Mouse (Mus musculus): ENCODE results near the gene Plekhg3. TPM values are rescaled to one million over a fixed set of nuclear protein-coding genes. Genes with fewer than 3 reads are reported as not detected.

Gene Plekhg3
- polyA plus RNA-seq, 1 experiment from 2014 or later, result 3.3 TPM

DNA sequence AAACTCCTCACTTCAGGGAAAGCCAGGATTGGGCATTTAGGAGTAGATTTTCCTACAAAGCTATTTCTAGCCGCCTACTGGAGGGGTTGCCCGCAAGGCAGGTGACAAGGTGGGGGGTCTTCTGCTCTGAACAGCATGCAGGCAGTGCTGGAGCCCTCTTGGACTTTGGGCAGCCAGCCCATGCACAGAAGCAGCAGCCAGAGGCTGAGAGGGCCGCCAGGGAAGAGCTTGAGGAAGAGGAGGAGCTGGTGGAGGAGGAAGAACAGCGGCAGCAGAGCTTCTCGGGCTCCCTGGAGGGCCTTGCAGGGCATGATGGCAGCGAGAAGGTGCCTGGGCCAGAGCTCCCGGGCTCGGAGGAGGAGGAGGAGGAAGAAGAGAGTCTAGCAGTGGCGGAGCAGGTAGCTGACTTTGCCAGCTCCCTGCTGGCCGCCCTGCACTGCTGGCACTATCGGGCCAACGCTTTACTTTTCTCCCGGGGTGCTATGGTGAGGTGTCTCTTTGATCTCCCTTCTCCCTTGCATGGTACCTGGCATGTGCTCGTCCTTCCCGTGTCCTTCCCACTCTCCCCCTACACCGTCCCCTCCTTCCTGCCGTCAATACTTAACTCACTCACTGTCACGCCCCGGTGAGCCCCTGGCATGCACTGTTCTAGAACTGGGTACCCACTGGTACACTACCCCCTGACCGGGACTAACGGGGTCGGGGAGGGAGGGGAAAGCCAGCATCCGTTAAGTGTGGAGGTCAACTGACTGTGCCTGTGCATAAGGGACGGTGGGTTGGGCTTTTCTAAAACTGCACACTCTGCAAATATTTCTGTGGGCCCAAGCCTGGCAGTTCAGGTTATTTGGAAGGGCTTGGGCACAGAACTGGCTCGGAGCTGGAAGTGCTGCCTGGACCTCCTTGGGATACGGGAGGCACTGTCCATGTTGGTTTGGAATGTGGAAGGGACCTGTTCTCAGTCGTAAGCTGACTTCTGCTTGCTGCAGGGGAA lies 41.9 kb downstream of the Plekhg3 start:
- H3K27ac ChIP-seq (replicated peaks), result no peak overlapping the region
- H3K9ac ChIP-seq, result no peak overlapping the region
- no peaks in the 10 kb centered on the region for H3K9me3 ChIP-seq (replicated peaks)
- ATAC-seq (ENCODE audit: insufficient read depth), result no peak
- WGBS (ENCODE audit: insufficient replicate concordance), result 67% methylated on average over 27 of the region's 27 CpGs
- peaks cover 17% of the 10 kb centered on the region for H3K4me1 ChIP-seq (replicated peaks)
- H3K36me3 ChIP-seq (replicated peaks), result peaks cover 41% of the 10 kb centered on the region
- peaks cover 10% of the 10 kb centered on the region for H3K27me3 ChIP-seq
- H3K4me2 ChIP-seq, result no peak overlapping the region
- H3K4me3 ChIP-seq (replicated peaks), result no peak overlapping the region

DNA sequence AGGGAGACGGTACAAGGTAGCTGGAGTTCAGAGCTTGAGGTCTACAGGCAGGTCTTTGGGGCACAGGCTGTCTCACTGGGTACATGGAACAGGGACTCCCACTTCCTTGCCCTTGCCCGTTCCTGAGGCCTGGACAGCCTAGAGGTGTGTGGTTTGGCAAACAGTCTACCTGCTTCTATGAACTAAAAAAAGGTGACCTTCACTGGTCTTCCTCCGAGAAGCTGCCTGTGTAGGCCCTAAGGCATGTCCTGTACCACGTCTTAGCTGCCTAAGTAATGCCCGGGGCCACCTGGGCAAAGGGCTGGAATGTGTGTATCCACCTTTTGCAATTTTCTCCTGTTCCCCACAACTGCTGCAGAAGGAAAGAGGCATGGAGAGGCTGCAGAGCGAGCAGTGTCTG lies 42.7 kb downstream of the Plekhg3 start:
- H3K4me3 ChIP-seq (replicated peaks), result no peak overlapping the region
- H3K27ac ChIP-seq (replicated peaks), result no peak overlapping the region
- ATAC-seq (ENCODE audit: insufficient read depth), result no peak
- H3K4me2 ChIP-seq, result no peak overlapping the region
- peaks cover 25% of the 10 kb centered on the region for H3K4me1 ChIP-seq (replicated peaks)
- peaks cover 10% of the 10 kb centered on the region for H3K27me3 ChIP-seq
- whole genome bisulfite sequencing (ENCODE audit: insufficient replicate concordance), result 74% methylated on average over 6 of the region's 6 CpGs
- no peaks in the 10 kb centered on the region for H3K9me3 ChIP-seq (replicated peaks)
- no peak overlapping the region for H3K9ac ChIP-seq
- peaks cover 46% of the 10 kb centered on the region for H3K36me3 ChIP-seq (replicated peaks)

DNA sequence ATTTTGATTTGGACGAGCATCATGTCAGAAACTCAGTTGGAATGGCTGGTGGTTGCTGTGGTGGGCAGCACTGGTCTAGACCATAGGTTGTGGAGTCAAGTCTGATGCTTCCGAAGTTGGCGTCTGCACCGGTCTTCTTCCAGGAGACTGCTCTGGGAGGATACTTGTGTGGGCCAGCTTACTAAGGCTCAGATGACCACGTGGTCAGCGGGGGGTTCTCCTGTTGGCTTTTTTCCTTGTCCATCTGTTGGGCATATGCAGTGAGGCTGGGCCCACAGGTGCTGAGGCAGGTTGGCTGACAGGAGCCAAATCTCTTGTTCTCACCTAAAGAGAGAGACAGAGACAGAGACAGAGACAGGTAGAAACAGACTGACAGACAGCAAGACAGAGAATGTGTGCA lies 44.1 kb downstream of the Plekhg3 start:
- Histone ChIP-seq H3K4me3 (replicated peaks) (no peak overlapping the region), H3K27me3 (peaks cover 10% of the 10 kb centered on the region), H3K4me2 (no peak overlapping the region), H3K36me3 (replicated peaks) (peaks cover 46% of the 10 kb centered on the region), H3K27ac (replicated peaks) (no peak overlapping the region), H3K9ac (no peak overlapping the region), H3K9me3 (replicated peaks) (no peaks in the 10 kb centered on the region), H3K4me1 (replicated peaks) (peaks cover 30% of the 10 kb centered on the region)
- 79% methylated on average over 6 of the region's 6 CpGs for WGBS (ENCODE audit: insufficient replicate concordance)
- ATAC-seq (ENCODE audit: insufficient read depth), result no peak

DNA sequence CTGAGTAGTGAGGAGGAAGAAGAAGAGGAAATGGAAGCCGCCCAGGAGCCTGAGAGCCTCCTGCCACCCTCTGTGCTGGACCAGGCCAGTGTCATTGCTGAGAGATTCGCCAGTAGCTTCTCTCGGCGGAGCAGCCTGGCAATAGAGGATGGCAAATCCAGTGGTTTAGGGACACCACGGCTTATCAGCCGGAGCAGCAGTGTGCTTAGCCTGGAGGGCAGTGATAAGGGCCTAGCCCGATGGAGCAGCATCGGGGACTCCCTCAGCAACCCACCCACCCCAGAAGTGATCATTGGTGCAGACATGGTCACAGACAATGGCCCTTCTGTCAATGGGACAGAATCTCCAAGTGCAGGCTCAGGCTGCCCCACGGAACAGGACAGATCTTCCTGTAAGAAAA lies 45.4 kb downstream of the Plekhg3 start:
- no peaks in the 10 kb centered on the region for H3K9me3 ChIP-seq (replicated peaks)
- H3K27me3 ChIP-seq, result peaks cover 10% of the 10 kb centered on the region
- H3K36me3 ChIP-seq (replicated peaks), result peaks cover 43% of the 10 kb centered on the region
- H3K4me1 ChIP-seq (replicated peaks), result peaks cover 27% of the 10 kb centered on the region
- WGBS (ENCODE audit: insufficient replicate concordance), result 17% methylated on average over 9 of the region's 9 CpGs
- ATAC-seq (ENCODE audit: insufficient read depth), result peak; percentile 75
- no peak overlapping the region; the same call in 1 of the 2 replicates for H3K9ac ChIP-seq
- H3K4me2 ChIP-seq, result peak overlapping the region; percentile 19; the same call in 1 of the 2 replicates
- no peak overlapping the region for H3K4me3 ChIP-seq (replicated peaks)
- no peak overlapping the region for H3K27ac ChIP-seq (replicated peaks)

DNA sequence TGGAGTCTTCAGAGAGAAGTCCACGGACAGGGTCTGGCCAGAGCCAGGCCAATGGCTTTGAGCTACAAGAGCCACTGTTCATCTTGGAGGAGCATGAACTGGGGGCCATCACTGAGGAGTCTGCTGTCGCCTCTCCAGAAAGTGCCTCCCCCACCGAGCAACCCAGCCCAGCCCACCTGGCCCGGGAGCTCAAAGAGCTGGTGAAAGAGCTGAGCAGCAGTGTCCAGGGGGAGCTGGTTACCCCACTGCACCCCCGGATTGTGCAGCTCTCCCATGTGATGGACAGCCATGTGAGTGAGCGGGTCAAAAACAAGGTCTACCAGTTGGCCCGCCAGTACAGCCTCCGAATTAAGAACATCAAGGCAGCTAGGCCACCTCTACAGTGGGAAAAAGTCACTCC lies 46.1 kb downstream of the Plekhg3 start:
- H3K9me3 ChIP-seq (replicated peaks), result no peaks in the 10 kb centered on the region
- WGBS (ENCODE audit: insufficient replicate concordance), result 73% methylated on average over 8 of the region's 8 CpGs
- no peak overlapping the region for H3K9ac ChIP-seq
- no peak overlapping the region for H3K27ac ChIP-seq (replicated peaks)
- no peak for ATAC-seq (ENCODE audit: insufficient read depth)
- no peak overlapping the region for H3K4me2 ChIP-seq
- H3K27me3 ChIP-seq, result peaks cover 10% of the 10 kb centered on the region
- no peak overlapping the region for H3K4me3 ChIP-seq (replicated peaks)
- peaks cover 37% of the 10 kb centered on the region for H3K36me3 ChIP-seq (replicated peaks)
- peaks cover 27% of the 10 kb centered on the region for H3K4me1 ChIP-seq (replicated peaks)

DNA sequence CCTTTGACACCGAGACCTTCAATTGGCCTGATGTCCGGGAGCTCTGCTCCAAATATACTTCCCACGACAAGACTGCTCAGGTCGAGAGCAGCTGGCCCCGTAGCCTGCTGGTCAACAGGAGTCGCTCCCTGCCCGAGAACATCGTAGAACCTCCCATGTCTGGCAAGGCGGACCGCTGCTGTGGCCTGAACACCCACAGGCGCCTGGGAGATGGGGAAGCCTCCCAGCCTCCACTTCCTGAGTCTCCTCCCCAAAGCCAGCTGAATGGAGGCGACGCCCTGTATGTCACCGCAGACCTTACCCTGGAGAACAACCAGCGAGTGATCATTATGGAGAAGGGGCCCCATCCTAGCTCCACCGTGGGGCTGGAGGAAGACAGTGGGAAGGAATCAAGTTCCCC lies 47.2 kb downstream of the Plekhg3 start:
- Histone ChIP-seq H3K27me3 (peaks cover 10% of the 10 kb centered on the region), H3K4me3 (replicated peaks) (no peak overlapping the region), H3K36me3 (replicated peaks) (peaks cover 30% of the 10 kb centered on the region), H3K27ac (replicated peaks) (no peak overlapping the region), H3K9ac (no peak overlapping the region), H3K4me1 (replicated peaks) (peaks cover 31% of the 10 kb centered on the region), H3K9me3 (replicated peaks) (no peaks in the 10 kb centered on the region), H3K4me2 (no peak overlapping the region)
- WGBS (ENCODE audit: insufficient replicate concordance), result 68% methylated on average over 16 of the region's 16 CpGs
- no peak for ATAC-seq (ENCODE audit: insufficient read depth)

DNA sequence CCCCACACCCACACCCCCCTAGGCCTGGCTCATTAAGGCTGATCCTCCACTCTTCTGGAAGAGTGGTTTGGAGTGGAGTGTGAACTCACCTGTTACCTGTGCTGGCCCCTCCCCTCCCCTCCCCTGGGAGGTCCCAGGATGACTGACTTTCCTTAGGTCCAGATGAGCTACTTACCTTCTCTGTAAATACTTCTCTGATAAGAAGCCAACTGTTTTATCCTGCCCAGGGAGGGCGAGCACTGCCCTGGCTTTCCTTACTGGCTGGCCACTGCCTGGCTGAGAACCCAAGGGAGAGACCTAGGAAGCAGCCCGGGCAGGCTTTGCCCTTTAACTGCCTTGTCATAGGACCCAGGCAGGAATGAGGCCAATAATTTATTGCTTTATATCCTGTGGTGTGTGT lies 47.8 kb downstream of the Plekhg3 start:
- no peak overlapping the region for H3K4me2 ChIP-seq
- peaks cover 9% of the 10 kb centered on the region for H3K27me3 ChIP-seq
- 51% methylated on average over 2 of the region's 2 CpGs for WGBS (ENCODE audit: insufficient replicate concordance)
- no peak overlapping the region for H3K27ac ChIP-seq (replicated peaks)
- H3K9ac ChIP-seq, result no peak overlapping the region
- no peaks in the 10 kb centered on the region for H3K9me3 ChIP-seq (replicated peaks)
- ATAC-seq (ENCODE audit: insufficient read depth), result no peak
- no peak overlapping the region for H3K4me3 ChIP-seq (replicated peaks)
- peaks cover 35% of the 10 kb centered on the region for H3K4me1 ChIP-seq (replicated peaks)
- peaks cover 30% of the 10 kb centered on the region for H3K36me3 ChIP-seq (replicated peaks)

DNA sequence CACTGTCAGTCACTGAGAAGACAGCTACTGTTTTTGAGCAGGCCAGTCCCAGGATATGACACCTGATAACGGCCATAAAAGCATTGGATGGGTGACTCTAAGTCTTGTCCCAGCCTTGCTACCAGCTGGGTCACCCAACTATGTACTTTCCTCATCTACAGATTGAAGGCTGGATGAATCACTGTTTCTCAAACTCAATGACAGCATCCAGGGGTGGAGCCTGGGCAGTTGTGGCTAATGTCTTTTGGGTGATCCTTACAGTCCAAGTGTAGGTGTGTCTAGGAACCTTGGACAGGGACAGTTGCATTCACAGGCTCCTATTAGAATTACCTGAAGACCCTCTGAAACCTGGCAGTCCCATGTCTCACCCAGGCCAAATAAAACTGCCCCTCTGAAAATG lies 49.1 kb downstream of the Plekhg3 start:
- Histone ChIP-seq H3K27ac (replicated peaks) (no peak overlapping the region), H3K27me3 (peaks cover 7% of the 10 kb centered on the region), H3K36me3 (replicated peaks) (peaks cover 26% of the 10 kb centered on the region), H3K4me1 (replicated peaks) (peaks cover 35% of the 10 kb centered on the region), H3K9ac (no peak overlapping the region), H3K4me3 (replicated peaks) (no peak overlapping the region), H3K9me3 (replicated peaks) (no peaks in the 10 kb centered on the region), H3K4me2 (no peak overlapping the region)
- 61% methylated on average over 1 of the region's 1 CpGs for WGBS (ENCODE audit: insufficient replicate concordance)
- no peak for ATAC-seq (ENCODE audit: insufficient read depth)

DNA sequence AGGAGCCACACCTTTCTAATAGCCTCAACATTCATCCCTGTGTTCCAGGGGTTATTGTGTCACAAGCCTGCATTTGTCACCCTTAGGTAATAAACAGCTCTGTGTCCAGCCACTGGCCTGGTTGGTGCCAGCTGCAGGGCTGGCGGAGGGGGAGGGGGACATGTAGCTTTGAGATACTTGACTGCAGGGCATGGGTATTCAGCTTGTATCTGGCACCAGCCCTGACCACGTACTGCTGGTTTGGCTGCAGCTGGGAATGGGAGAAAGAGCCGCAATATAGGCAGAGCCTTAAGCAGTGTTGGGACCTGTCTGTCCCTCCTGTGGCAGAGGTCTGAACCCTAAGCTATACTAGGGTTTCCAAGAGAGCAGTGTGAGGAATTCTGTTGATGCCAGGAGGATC lies 51.4 kb downstream of the Plekhg3 start:
- no peak overlapping the region for H3K9ac ChIP-seq
- WGBS (ENCODE audit: insufficient replicate concordance), result 65% methylated on average over 3 of the region's 3 CpGs
- peaks cover 9% of the 10 kb centered on the region; the same call in 1 of the 2 replicates for H3K36me3 ChIP-seq (replicated peaks)
- peaks cover 3% of the 10 kb centered on the region; the same call in 1 of the 2 replicates for H3K27me3 ChIP-seq
- ATAC-seq (ENCODE audit: insufficient read depth), result no peak
- H3K4me2 ChIP-seq, result no peak overlapping the region
- H3K9me3 ChIP-seq (replicated peaks), result no peaks in the 10 kb centered on the region
- H3K27ac ChIP-seq (replicated peaks), result no peak overlapping the region
- no peak overlapping the region for H3K4me3 ChIP-seq (replicated peaks)
- peaks cover 23% of the 10 kb centered on the region for H3K4me1 ChIP-seq (replicated peaks)

DNA sequence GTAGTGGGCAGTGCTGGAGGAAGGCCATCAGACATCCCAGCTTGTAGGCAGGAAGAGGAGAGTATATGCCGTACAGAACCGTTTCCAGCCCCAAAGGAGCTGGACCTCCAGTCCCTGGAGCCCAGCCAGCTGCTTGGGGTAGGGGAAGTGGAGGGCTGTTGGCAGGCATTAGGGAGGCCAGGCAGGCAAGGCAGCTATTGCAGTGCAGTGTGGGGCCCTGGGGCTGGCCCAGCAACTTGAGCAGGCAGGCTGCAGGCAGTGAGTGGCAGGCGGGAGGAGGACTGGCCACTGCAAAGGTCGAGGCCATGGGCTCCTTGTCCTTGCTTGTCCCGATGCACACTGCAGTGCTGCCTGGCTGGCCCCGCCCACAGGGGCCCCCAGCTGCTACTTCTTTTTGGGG lies 52.1 kb downstream of the Plekhg3 start:
- no peak for ATAC-seq (ENCODE audit: insufficient read depth)
- H3K4me3 ChIP-seq (replicated peaks), result no peak overlapping the region
- H3K27ac ChIP-seq (replicated peaks), result no peak overlapping the region
- H3K36me3 ChIP-seq (replicated peaks), result peaks cover 5% of the 10 kb centered on the region; the same call in 1 of the 2 replicates
- H3K9me3 ChIP-seq (replicated peaks), result no peaks in the 10 kb centered on the region
- H3K4me1 ChIP-seq (replicated peaks), result peaks cover 21% of the 10 kb centered on the region
- H3K4me2 ChIP-seq, result no peak overlapping the region
- no peak overlapping the region for H3K9ac ChIP-seq
- 30% methylated on average over 6 of the region's 6 CpGs for WGBS (ENCODE audit: insufficient replicate concordance)
- H3K27me3 ChIP-seq, result peaks cover 8% of the 10 kb centered on the region; the same call in 1 of the 2 replicates

DNA sequence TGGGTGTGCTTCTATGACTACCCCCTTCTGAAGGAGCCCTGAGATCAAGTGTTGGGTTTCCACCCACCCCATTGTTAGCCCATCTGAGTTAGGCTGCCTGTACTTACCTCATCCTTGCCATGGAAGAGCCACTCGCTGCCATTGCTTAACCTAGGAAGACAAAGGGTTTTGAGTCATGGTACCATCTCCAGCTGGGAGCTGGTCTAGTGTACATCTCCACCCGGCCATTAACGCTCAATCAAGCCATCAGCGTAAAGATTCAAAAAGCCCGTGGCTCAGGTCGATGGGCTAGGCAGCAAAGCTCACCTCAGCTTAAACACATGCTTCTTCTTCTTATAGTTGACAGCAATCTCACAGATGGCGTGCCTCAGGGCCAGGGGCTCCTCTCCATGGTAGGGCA lies 52.8 kb downstream of the Plekhg3 start:
- Histone ChIP-seq H3K9me3 (replicated peaks) (no peaks in the 10 kb centered on the region), H3K36me3 (replicated peaks) (no peaks in the 10 kb centered on the region), H3K4me2 (no peak overlapping the region), H3K4me3 (replicated peaks) (no peak overlapping the region), H3K4me1 (replicated peaks) (peaks cover 15% of the 10 kb centered on the region), H3K27me3 (peaks cover 13% of the 10 kb centered on the region; the same call in 1 of the 2 replicates), H3K27ac (replicated peaks) (no peak overlapping the region), H3K9ac (no peak overlapping the region)
- ATAC-seq (ENCODE audit: insufficient read depth), result no peak
- 69% methylated on average over 7 of the region's 7 CpGs for WGBS (ENCODE audit: insufficient replicate concordance)

Measured in liver, embryonic 15.5 days (tissue).